Mouse (Mus musculus) gastrocnemius, postnatal 4 days (tissue): ENCODE data around the gene C2cd5. TPM values are rescaled to one million over a fixed set of nuclear protein-coding genes. Genes with fewer than 3 reads are reported as not detected.

Source experiments
- DNase-seq, 2 experiments: peaks; one replicate each; pipeline ENCODE4 v3.0.0; 2021 to 2022; ENCODE audit warnings: low spot score in 2 of 2, mixed read lengths in 2 of 2
- total RNA-seq, 2 experiments: library from RNA; stranded (reverse); gene quantifications; 2 replicates each; pipeline ENCODE4 v1.2.3; 2021

Gene C2cd5
- total RNA-seq, 2 experiments from 2014 or later: 22.8 to 27.9 TPM

GRCm38 (mm10) chr6:143073914-143074313, 26.0 kb downstream of the C2cd5 start:
- no peak for DNase-seq

- no peak for DNase-seq
These were observed 26.5 kb downstream of the C2cd5 start for GRCm38 (mm10) chr6:143073476-143073875.

DNA sequence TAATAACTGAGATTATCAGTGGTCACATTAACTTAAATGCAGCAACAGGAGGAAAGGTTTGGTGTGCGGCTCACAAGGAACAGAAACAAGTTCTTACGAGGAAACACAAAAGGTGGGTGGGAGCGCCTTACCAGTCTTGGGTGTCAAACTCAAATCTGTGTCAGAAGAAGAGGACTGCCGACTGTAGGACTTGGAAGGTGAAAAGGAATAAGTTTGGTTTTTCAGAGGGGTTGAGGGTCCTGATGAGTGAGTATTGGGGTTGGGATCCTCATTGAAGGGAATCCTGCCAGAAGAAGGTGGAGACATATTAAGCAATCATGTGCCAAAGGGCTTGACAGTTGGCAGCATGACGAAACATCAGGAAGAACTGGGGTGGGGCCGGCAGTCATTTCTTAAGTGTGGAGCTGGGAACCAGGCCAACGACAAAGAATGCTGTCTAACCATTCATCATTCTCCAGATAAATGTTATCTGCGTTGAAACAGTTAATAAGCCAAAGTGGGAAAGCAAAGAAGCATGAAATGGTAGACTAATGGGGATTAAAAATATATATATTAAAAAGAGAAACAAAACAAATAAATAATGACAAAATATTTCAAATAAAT, 27.4 kb downstream of the C2cd5 start:
- no peak for DNase-seq

DNA sequence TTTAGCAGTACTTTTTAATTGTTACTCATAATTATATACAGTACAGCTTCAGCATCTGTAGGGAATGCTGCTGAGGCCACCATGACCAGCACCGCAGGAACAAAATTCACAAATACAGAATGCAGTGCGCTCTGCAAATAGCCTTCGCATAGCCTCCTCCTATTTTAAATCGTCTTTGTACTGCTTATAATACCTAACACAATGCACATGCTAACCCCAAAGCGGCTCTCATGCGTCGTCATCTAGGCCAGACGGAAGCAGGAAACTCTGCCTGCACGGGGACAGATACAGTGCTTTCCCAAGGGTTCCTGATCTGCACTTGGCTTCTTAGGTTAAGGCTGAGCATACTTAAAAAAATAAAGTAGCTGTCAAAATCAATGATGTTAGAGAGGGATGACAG, 29.2 kb downstream of the C2cd5 start:
- DNase-seq: no peak

GRCm38 (mm10) chr6:143070019-143070418, 29.9 kb downstream of the C2cd5 start:
- DNase-seq: no peak

GRCm38 (mm10) chr6:143069606-143070005, 30.3 kb downstream of the C2cd5 start:
- no peak for DNase-seq

GRCm38 (mm10) chr6:143068181-143068915, 31.6 kb downstream of the C2cd5 start:
- DNase-seq: no peak

- DNase-seq: no peak
These were observed 32.3 kb downstream of the C2cd5 start for GRCm38 (mm10) chr6:143067654-143068053.

GRCm38 (mm10) chr6:143066859-143067258, 33.1 kb downstream of the C2cd5 start:
- no peak for DNase-seq

- DNase-seq: no peak
These were observed 35.9 kb downstream of the C2cd5 start for GRCm38 (mm10) chr6:143064047-143064446.

- DNase-seq: no peak
These were observed 42.3 kb downstream of the C2cd5 start for GRCm38 (mm10) chr6:143057601-143058000.

DNA sequence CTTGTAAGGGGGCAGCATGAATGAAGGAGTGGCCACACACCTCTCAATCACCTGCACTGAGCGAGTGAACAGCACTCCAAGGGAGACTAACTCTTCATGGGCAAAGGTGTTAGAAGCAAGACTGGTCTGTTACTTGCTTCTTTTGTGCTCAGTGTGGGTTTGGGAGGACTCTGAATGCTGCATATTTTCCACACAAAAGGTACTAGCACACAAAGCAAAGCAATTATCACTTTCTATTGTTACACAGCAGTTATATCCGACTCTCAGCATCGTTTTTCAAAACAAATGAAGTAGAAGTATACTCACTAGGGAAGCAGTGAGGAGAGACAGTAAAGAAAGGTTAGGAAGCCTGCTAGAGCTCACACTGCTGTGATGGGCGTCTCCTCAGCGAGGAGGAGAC, 48.4 kb downstream of the C2cd5 start:
- DNase-seq: no peak

- no peak for DNase-seq
These were observed 50.0 kb downstream of the C2cd5 start for GRCm38 (mm10) chr6:143049791-143050555.

DNA sequence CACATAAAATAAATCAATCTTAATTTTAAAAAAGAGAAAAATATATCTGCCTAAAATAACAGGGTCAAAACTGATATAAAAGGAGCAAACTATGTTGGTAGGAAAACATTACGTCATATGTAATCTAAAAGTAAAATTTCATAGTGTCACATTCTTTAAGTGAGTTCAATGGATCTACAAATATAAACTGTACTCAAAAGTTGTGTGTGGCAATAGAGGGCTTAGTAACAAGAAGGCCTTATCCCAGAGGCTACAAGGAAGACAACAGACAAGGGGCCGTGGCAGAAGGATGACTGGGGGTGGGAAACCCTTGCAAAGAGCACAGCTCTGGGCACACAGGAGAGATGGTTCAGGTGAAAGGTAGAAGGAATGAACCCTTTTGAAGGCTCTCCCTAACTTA, 50.8 kb downstream of the C2cd5 start:
- DNase-seq: no peak

- no peak for DNase-seq
These were observed 52.2 kb downstream of the C2cd5 start for GRCm38 (mm10) chr6:143047538-143048258.

GRCm38 (mm10) chr6:143041578-143041977, 58.4 kb downstream of the C2cd5 start:
- no peak for DNase-seq

DNA sequence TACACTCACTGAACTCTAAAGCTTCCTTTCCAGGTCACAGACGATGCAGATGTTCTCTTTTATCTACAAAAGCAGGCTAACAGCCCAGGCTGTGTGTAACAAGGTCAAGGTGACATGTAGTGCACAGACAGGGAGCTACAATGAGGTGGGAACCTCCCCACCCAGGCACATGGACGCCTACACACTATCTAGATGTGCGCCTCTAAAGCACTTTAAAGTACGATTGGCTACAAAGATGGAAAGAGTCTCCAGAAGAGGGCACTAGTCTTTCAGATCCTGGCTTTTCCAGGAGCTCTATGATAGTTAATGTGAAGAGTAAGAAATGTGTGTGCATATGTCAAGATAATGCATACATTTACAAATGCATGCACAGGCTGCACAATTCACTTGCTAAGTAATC, 64.7 kb downstream of the C2cd5 start:
- DNase-seq: no peak

DNA sequence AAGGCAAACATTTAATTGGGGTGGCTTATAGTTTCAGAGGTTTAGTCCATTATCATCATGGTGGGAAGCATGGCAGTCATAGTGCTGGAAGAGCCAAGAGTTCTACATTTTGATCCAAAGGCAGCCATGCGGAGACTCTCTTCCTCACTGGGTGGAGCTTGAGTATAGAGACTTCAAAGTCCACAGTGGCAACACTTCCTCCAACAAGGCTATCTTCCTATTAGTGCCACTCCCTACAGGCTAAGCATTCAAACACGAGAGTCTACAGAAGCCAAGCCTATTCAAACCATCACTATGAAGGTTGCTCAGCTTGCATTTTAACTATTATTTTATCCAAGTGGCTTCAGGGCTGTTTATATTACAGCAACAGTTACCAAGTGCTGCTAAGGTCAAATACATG, 65.4 kb downstream of the C2cd5 start:
- no peak for DNase-seq

DNA sequence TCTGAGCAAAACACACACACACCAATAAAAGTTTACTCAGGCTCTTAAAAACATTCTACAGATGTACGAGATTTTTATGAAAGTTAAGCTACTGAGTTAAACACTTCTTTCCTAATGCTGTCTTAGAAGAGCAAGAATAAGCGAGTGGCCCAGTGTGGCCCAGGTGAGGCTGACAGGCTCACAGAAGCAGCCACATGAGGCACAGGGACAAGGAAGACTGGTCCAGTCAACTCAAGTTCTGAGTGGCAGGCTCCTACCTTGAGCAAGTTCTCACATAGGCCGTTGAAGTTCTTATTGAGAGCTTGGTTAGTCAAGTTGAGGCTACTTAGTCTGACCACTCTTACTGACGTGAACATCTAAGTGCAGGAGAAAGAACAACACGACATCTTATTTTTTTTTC, 69.4 kb downstream of the C2cd5 start:
- no peak for DNase-seq

- no peak for DNase-seq
These were observed 72.0 kb downstream of the C2cd5 start for GRCm38 (mm10) chr6:143027896-143028295.

- DNase-seq: no peak
These were observed 72.5 kb downstream of the C2cd5 start for GRCm38 (mm10) chr6:143027402-143027801.

GRCm38 (mm10) chr6:143023691-143024090, 76.2 kb downstream of the C2cd5 start:
- no peak for DNase-seq
